Mouse (Mus musculus): ENCODE measurements at regions not wholly inside any gene's neighbourhood (a gene's known extent, or its start where the extent isn't known, plus 50 kb on each side); places are given as distances from the start of the nearest gene placed in this dataset.

- DNase-seq (ENCODE audit: low read depth, low spot score) = peak; percentile 78
Observed at GRCm38 (mm10) chr7:73191388-73192278, 183.7 kb upstream of the Rgma start.

GRCm38 (mm10) chr7:73192839-73193238, 182.5 kb upstream of the Rgma start:
- no peak for DNase-seq (ENCODE audit: low read depth, low spot score)

GRCm38 (mm10) chr7:73195306-73195705, 180.0 kb upstream of the Rgma start:
- DNase-seq (ENCODE audit: low read depth, low spot score) = no peak

- DNase-seq (ENCODE audit: low read depth, low spot score) = peak; percentile 92
Observed at GRCm38 (mm10) chr7:73196851-73197531, 178.3 kb upstream of the Rgma start.

- DNase-seq (ENCODE audit: low read depth, low spot score) = no peak
Observed at GRCm38 (mm10) chr7:73198069-73198468, 177.2 kb upstream of the Rgma start.

GRCm38 (mm10) chr7:73199967-73200366, 175.3 kb upstream of the Rgma start:
- peak; percentile 62 for DNase-seq (ENCODE audit: low read depth, low spot score)

DNA sequence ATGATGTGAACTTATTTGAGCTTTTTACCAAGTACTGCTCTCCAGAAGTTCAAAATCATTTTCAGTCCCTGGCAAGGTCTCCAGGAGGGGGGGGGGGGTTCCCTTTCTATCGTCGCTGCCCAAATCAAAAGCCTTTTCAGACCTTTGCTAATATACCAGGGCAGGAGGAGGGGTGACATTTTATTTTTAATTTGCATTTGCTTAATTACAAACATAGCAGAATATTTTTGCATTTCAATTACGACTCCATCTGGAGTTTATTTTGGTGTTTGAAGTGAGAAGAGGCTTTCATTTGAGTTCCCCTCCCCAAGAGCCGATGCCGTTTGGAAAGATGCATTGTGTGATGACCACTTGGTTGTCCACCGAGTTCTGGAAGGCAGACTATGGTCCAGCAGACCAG, 174.0 kb upstream of the Rgma start:
- DNase-seq (ENCODE audit: low read depth, low spot score) = peak; percentile 42

- DNase-seq (ENCODE audit: low read depth, low spot score) = no peak
Observed at GRCm38 (mm10) chr7:73206922-73207811, 168.1 kb upstream of the Rgma start.

- no peak for DNase-seq (ENCODE audit: low read depth, low spot score)
Observed at GRCm38 (mm10) chr7:73208479-73208816, 166.9 kb upstream of the Rgma start.

DNA sequence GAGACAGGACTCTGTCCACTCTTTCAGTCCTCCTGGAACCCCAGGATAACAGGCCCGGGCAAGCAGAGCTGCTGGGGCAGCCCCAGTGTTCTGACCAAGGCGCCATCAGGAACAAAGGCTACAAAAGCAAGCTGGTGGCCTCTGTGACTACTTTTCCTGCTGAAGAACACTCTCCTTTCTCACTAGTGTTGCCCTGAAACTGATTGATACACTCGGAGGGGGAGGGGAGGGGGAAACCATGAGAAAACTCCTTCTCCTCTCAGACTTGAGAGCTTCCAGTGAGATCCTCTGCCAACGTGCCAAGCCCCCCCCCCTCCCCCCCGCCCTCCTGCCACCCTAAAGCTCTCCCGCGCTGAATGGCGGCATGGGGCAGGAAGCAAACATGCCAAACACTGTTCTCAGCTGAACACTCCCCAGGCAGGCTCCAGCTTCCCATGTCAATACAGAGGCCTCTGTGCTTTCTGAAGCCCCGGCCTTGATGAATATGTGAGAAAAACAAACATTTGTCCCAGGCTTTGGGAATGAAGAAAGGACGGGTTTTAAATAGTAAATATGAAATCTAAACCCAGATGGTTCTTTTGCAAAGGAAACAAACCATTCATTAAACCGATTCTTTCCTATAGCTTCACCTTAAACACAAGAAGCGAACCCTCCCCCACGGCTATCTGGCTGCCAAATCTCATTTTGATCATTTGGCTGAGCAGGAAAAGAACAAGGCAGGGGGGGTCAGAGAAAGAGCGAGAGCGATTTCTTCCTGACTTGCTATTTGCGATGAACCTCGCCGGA, 166.3 kb upstream of the Rgma start:
- DNase-seq (ENCODE audit: low read depth, low spot score) = peak; percentile 66

DNA sequence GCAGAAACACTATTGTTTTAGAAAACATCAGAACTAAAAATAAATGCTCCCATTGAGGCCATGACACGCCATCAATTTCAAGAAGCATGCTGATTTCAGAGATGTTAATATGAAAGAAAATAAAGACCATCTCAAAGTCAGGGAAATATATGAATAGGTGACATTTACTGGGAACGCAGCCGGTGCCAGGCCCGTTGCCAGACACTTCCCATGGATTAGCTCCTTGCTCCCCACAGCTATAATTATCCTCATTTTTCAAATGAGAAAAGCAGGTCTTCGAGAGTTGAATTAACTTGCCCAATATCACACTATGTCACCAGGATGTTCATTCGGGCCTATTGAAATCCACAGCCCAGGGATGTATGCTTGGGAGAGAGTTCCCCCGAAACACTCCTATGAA, 165.2 kb upstream of the Rgma start:
- DNase-seq (ENCODE audit: low read depth, low spot score) = no peak

DNA sequence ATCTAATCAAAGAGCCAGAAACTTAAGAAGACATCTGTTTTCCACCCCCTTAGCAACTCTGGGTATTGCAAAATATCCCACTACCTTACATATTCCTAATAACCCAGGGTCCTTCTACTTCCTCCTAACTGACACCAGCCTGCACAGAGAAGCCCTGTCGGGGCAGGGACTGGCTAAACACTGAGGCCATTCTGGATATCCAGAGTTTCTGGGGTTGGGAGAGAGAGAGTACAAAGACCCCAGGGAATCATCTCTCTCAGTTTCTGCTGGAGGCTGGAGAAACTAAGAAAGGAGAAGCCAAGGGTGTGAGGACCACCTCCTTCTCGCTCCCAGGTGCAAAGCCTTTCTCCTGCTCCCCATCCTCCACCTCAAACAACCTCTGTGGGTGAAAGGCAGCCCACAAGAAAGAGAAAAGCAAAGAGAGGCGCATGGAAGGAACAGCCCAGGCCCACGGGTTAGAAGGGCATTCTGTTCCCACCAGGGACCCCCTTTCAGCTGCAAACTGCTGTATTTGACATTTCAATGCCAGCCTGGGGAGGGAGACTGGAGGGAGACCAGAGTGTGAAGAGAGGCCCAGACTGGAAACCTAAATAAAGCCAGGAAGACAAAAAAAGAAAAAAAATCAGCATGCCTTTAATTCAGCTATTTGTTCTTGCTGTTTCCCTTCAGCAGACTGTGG, 152.9 kb upstream of the Rgma start:
- DNase-seq (ENCODE audit: low read depth, low spot score) = no peak

GRCm38 (mm10) chr7:73222929-73223512, 152.3 kb upstream of the Rgma start:
- no peak for DNase-seq (ENCODE audit: low read depth, low spot score)

- peak; percentile 76 for DNase-seq (ENCODE audit: low read depth, low spot score)
Observed at GRCm38 (mm10) chr7:73233539-73234158, 141.7 kb upstream of the Rgma start.

DNA sequence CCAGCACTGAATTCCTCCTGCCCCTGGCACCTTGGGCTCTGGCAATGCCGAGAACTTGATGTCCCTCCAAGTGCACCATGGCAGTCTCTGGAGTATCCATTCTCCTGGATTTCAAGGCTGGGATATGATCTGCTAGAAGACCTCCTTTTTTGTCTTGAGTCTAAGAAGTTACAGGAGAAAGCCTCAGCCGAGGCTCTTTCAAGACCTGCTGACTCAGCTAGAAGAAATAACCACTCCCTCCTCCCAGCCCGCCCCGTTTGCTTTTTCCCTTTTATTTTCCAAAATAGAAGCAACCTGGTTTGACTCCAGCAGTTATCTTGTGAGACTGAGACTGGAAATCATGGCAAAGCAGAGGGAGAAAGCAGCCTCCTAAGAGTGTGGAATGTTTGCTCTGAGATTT, 136.8 kb upstream of the Rgma start:
- no peak for DNase-seq (ENCODE audit: low read depth, low spot score)

DNA sequence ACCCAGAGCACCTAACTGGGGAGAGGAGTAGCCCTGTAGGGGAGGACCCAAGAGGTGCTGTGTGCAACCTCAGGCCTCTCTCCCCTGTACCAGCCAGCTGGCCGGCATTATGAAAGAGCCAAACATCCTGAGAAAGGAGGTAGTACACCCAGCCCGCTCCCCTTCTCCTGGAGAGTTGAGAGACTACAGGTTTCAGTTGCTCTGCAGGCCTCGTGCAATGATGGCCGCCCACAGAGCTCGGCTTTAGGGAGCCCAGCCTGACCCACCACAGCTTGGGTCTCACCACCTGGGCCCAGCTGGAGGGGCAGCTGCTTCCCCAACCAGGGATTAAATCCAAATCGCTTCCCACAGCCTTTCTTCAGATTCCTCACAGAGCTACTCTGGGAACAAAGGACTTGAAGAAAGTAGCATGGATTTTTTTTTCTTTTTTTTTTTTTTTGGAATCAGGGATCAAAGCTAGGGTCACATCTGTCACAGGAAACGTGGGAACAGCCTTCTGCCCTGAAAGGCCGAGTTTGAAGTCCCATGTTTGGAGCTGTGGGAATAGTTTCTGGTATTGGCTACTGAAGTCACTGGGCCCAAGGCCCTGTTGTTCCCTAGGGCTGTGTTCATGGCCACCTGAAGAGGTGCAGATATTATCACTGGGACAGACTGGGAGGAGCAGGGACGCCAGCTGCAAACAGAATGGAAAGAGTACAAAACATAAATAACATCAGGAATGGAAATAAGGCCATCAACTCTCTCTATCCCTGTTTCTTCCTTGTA, 131.5 kb upstream of the Rgma start:
- DNase-seq (ENCODE audit: low read depth, low spot score) = no peak

DNA sequence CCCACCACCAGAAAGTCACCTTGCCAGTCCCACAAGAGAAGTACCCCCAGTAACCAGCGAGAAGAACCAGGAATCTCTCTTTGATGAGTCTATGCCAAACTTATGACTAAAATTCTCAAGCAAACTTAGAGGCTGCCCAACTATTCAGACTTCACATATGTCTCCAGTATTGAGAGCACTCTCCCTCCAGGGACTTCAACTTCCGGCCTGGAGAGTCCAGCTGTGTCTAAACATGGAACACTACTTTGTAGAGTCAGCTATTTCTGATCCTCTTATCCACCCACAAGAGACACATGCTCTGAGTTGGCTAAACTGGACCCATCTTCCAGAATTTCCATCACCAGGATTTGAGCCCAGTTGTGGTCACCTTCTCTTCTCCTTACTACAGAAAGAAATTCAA, 129.9 kb upstream of the Rgma start:
- peak; percentile 7 for DNase-seq (ENCODE audit: low read depth, low spot score)

DNA sequence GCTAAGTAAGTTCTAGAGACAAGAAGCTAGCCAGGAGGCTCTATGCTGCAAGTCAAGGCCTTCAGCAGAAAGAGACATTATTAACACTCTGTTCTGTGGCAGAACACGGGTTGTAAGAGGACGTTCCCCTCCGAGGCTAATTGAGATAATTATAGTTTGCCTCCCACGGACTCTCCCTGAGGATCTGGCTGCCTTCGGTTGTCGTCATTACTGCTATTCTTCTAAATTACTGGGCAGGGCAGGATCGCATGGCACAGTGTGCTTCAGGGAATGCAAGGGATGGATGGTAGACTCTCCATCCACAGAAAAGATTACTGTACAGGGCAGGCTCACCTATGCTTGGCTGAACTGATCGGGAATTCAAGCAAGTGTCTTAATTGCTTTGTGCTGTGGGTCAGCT, 124.7 kb upstream of the Rgma start:
- peak; percentile 82 for DNase-seq (ENCODE audit: low read depth, low spot score)

- no peak for DNase-seq (ENCODE audit: low read depth, low spot score)
Observed at GRCm38 (mm10) chr7:73251187-73251740, 124.0 kb upstream of the Rgma start.

Data from brain, adult 2 months (tissue).